Mouse (Mus musculus): ENCODE measurements around the gene Olfr944. TPM values are rescaled to one million over a fixed set of nuclear protein-coding genes. Genes with fewer than 3 reads are reported as not detected.

Gene Olfr944
- not detected for total RNA-seq (2021)
- long read RNA-seq, experiment 1: 0 reads
- long read RNA-seq, experiment 2: 0 reads

DNA sequence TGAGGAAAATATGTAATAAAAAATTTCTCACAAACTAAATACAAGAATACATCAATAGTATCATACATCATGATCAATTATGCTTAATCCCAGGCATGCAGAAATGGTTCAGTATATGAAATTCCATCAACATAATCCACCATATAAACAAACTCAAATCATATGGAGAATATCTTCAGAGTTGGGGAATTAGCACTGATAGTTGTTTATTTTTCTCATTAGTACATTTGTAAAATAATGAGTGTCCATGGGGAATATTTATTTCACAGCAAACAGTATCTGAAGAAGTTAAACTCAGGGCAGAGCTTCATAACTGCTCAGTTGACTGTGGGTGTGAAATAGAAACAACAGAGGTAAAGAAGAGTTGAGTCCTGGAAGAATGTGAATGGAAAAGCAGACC is at the start of gene Olfr944:
Olfr944 (plus strand) TSS at position 301 of the 400 bp plus-strand sequence.
- DNase-seq: no peak

DNA sequence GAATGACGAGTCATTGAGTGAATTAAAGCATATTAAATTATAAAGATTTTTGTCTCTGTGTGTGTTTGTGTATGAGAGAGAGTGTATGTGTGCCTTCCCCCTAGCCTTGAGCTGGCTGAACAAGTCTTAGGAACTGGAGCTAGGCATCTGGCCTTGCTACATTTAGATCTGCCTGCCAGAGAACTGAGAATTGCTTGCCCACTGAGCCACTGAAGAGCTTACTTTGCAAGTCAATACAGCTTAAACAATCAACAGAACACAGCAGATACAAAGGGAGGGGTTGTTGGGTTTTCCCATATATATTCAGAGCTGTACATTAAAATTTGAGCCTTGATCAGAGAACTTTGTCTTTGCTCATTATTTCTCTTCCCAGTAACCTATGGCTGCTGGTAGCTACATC is 49.3 kb upstream of the Olfr944 start:
- DNase-seq: no peak

DNA sequence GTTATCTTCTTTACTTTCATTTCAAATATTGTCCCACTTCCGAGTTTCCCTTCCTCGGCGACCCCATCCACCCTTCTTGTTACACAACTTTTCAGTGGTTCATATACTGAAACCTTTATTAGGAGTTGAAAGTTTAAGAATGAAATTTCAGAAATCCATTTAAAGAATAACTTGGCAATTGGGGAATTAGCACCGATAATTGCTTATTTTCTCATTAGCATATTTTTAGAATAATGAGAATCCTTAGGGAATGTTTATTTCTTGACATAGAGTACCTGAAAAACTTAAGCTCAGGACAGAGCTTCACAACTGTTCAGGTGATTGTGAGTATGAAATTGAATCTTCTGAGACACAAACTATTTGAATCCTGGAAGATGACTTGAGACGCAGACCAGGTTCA is 35.7 kb upstream of the Olfr944 start, which contains the start of gene Olfr943:
Olfr943 (plus strand) TSS at position 301 of the 400 bp plus-strand sequence.
- no peak for DNase-seq

DNA sequence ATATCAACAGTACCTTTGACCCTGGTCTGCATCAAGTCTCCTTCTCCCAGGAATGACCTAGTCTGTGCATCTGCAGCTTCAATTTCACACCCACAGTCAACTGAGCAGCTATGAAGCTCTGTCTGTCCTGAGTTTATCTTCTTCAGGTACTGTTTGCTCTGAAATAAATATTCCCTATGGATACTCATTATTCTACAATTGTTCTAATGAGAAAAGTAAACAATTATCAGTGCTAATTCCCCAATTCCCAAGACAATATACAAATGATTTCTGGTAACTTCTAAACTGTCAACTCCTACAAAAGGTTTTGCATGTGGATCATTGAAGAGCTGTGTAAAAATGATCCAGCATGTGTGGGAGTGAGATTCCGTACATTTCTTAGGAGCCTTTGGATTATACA is 48.2 kb downstream of the Olfr944 start, which contains the start of gene Olfr1537:
Olfr1537 (minus strand) TSS at position 101 of the 400 bp plus-strand sequence.
- no peak for DNase-seq

Other genes starting within 250 kb of the Olfr944 start
- under 1 TPM in 1 of 2 experiments, not detected in 1; 0.09 TPM for gene Olfr933, start 229.6 kb upstream of the Olfr944 start, total RNA-seq (2021)
- gene Olfr934, start 213.6 kb upstream of the Olfr944 start, total RNA-seq (2021): not detected
- not detected for gene Olfr935, start 202.2 kb upstream of the Olfr944 start, total RNA-seq (2021)
- gene Olfr146, start 178.5 kb upstream of the Olfr944 start, total RNA-seq (2021): not detected
- gene Olfr937, start 137.0 kb upstream of the Olfr944 start, total RNA-seq (2021): not detected
- not detected for gene Olfr938, start 123.0 kb upstream of the Olfr944 start, total RNA-seq (2021)
- not detected for gene Olfr27, start 73.8 kb upstream of the Olfr944 start, total RNA-seq (2021)
- not detected for gene Olfr943, start 35.6 kb upstream of the Olfr944 start, total RNA-seq (2021)
- not detected for gene Olfr1537, start 48.1 kb downstream of the Olfr944 start, total RNA-seq (2021)
- gene Olfr945, start 74.9 kb downstream of the Olfr944 start, total RNA-seq (2021): not detected
- gene Olfr948, start 124.1 kb downstream of the Olfr944 start, total RNA-seq (2021): not detected
- gene Olfr951, start 185.5 kb downstream of the Olfr944 start, total RNA-seq (2021): not detected
- gene Olfr952, start 225.2 kb downstream of the Olfr944 start, total RNA-seq (2021): not detected

Data from adrenal gland, postnatal 10 days (tissue).